Mouse (Mus musculus) neural tube, embryonic 11.5 days (tissue): ENCODE data around the gene Hdgfl1. TPM values are rescaled to one million over a fixed set of nuclear protein-coding genes. Genes with fewer than 3 reads are reported as not detected.

Experiments used
- ATAC-seq: fragments of 200-750 bp; cut with Nextera tagmentation; 2 replicates; pipeline ENCODE4 v1.8.0; 2017; ENCODE audit warnings: moderate number of reproducible peaks, mild to moderate bottlenecking, moderate TSS enrichment, moderate library complexity; ENCODE audit not compliant: insufficient read depth, low FRiP score, low TSS enrichment
- DNase-seq: peaks from one replicate; pipeline ENCODE4 v3.0.0-alpha.2; 2015; ENCODE audit warnings: low spot score
- H3K27ac ChIP-seq: fragments of 300-500 bp; sonication (generic); 2 replicates; pipeline ENCODE4 v1.5.1; 2014; ENCODE audit warnings: low read depth, mild to moderate bottlenecking, low read length
- H3K27me3 ChIP-seq: fragments of 300-500 bp; sonication (generic); 2 replicates; pipeline ENCODE4 v1.6.1; 2014; ENCODE audit warnings: mild to moderate bottlenecking, low read length, mixed read lengths; ENCODE audit not compliant: control insufficient read depth, insufficient read depth
- H3K36me3 ChIP-seq: fragments of 300-500 bp; sonication (generic); 2 replicates; pipeline ENCODE4 v1.6.1; 2014; ENCODE audit warnings: mild to moderate bottlenecking, low read length, moderate library complexity, mixed read lengths; ENCODE audit not compliant: control insufficient read depth, insufficient read depth
- H3K4me1 ChIP-seq: fragments of 300-500 bp; sonication (generic); 2 replicates; pipeline ENCODE4 v1.6.1; 2014; ENCODE audit warnings: low read length, mixed read lengths; ENCODE audit not compliant: control insufficient read depth, insufficient read depth
- H3K4me2 ChIP-seq: fragments of 300-500 bp; sonication (generic); 2 replicates; pipeline ENCODE4 v1.6.1; 2014; ENCODE audit warnings: low read depth, mild to moderate bottlenecking, moderate library complexity
- H3K4me3 ChIP-seq: fragments of 300-500 bp; sonication (generic); 2 replicates; pipeline ENCODE4 v1.5.1; 2014; ENCODE audit warnings: low read depth, low read length
- H3K9ac ChIP-seq: fragments of 300-500 bp; sonication (generic); 2 replicates; pipeline ENCODE4 v1.6.1; 2014; ENCODE audit warnings: mild to moderate bottlenecking, low read length
- H3K9me3 ChIP-seq: fragments of 300-500 bp; sonication (generic); 2 replicates; pipeline ENCODE4 v1.6.1; 2016; ENCODE audit warnings: low read length; ENCODE audit not compliant: control insufficient read depth
- WGBS: fragments of 180-500 bp; shearing (Covaris S2); extraction: QIAGEN DNeasy Blood & Tissue Kit; methylation state at CpG from one replicate; pipeline ENCODE4 v1.1.7; 2014; 5-methylcytosine and 5-hydroxymethylcytosine counted together
- polyA plus RNA-seq: library from polyadenylated mRNA; unstranded; fragments of >200 nt; fragmentation: Nextera tagmentation; extraction: Ambion mirVana; gene quantifications from 2 replicates; pipeline ENCODE4 v1.2.1, GENCODE M21; 2014

The Hdgfl1 gene
- polyA plus RNA-seq, 1 experiment from 2014 or later = not detected

- Histone ChIP-seq H3K27me3 (no peaks in the 10 kb centered on the region), H3K27ac (no peak overlapping the region), H3K4me1 (0 out of 2 replicates have a peak, but pooled peaks cover 3% of the 10 kb centered on the region), H3K4me2 (no peak overlapping the region), H3K4me3 (no peak overlapping the region), H3K9ac (no peak overlapping the region), H3K9me3 (no peaks in the 10 kb centered on the region), H3K36me3 (no peaks in the 10 kb centered on the region)
- ATAC-seq (no peak), DNase-seq (no peak)
- WGBS = 66% methylated on average over 1 of the region's 1 CpGs
Measured at GRCm38 (mm10) chr13:26744068-26744467, 25.9 kb downstream of the Hdgfl1 start.

- DNase-seq (no peak), ATAC-seq (no peak)
- Histone ChIP-seq H3K4me2 (no peak overlapping the region), H3K4me3 (no peak overlapping the region), H3K27me3 (no peaks in the 10 kb centered on the region), H3K9ac (no peak overlapping the region), H3K9me3 (no peaks in the 10 kb centered on the region), H3K27ac (no peak overlapping the region), H3K4me1 (no peaks in the 10 kb centered on the region), H3K36me3 (no peaks in the 10 kb centered on the region)
- WGBS = 79% methylated on average over 1 of the region's 1 CpGs
Measured at GRCm38 (mm10) chr13:26734981-26735380, 35.0 kb downstream of the Hdgfl1 start.

GRCm38 (mm10) chr13:26724250-26724649 lies 45.7 kb downstream of the Hdgfl1 start:
- Histone ChIP-seq H3K4me1 (no peaks in the 10 kb centered on the region), H3K4me2 (no peak overlapping the region), H3K9ac (no peak overlapping the region), H3K9me3 (no peaks in the 10 kb centered on the region), H3K4me3 (no peak overlapping the region), H3K36me3 (no peaks in the 10 kb centered on the region), H3K27ac (no peak overlapping the region), H3K27me3 (no peaks in the 10 kb centered on the region)
- 90% methylated on average over 1 of the region's 1 CpGs for WGBS
- no peak for DNase-seq
- no peak for ATAC-seq

GRCm38 (mm10) chr13:26721333-26721732 lies 48.6 kb downstream of the Hdgfl1 start:
- H3K9me3 ChIP-seq = no peaks in the 10 kb centered on the region
- 73% methylated on average over 6 of the region's 6 CpGs for WGBS
- no peaks in the 10 kb centered on the region for H3K4me1 ChIP-seq
- H3K27me3 ChIP-seq = no peaks in the 10 kb centered on the region
- H3K9ac ChIP-seq = no peak overlapping the region
- ATAC-seq (no peak), DNase-seq (no peak)
- no peaks in the 10 kb centered on the region for H3K36me3 ChIP-seq
- no peak overlapping the region for H3K4me3 ChIP-seq
- H3K27ac ChIP-seq = no peak overlapping the region
- H3K4me2 ChIP-seq = no peak overlapping the region

- no peak overlapping the region for H3K4me3 ChIP-seq
- H3K4me1 ChIP-seq = no peaks in the 10 kb centered on the region
- H3K9ac ChIP-seq = no peak overlapping the region
- ATAC-seq = no peak
- DNase-seq = no peak
- 67% methylated on average over 1 of the region's 1 CpGs for WGBS
- H3K27ac ChIP-seq = no peak overlapping the region
- H3K9me3 ChIP-seq = no peaks in the 10 kb centered on the region
- no peaks in the 10 kb centered on the region for H3K36me3 ChIP-seq
- H3K4me2 ChIP-seq = no peak overlapping the region
- no peaks in the 10 kb centered on the region for H3K27me3 ChIP-seq
Measured at GRCm38 (mm10) chr13:26720917-26721316, 49.0 kb downstream of the Hdgfl1 start.

GRCm38 (mm10) chr13:26719146-26719715 lies 50.7 kb downstream of the Hdgfl1 start:
- no peak for DNase-seq
- Histone ChIP-seq H3K9ac (no peak overlapping the region), H3K4me2 (no peak overlapping the region), H3K9me3 (no peaks in the 10 kb centered on the region), H3K27ac (no peak overlapping the region), H3K4me1 (no peaks in the 10 kb centered on the region), H3K36me3 (no peaks in the 10 kb centered on the region), H3K4me3 (no peak overlapping the region), H3K27me3 (no peaks in the 10 kb centered on the region)
- no peak for ATAC-seq
- WGBS = 87% methylated on average over 5 of the region's 5 CpGs
